Mouse (Mus musculus): ENCODE results near the gene Gm8453. TPM values are rescaled to one million over a fixed set of nuclear protein-coding genes. Genes with fewer than 3 reads are reported as not detected.
"Not testable (repeated sequence)": the region's sequence is repeated elsewhere in the genome, so short reads cannot be mapped to it uniquely, and the experiment has no call there.

The Gm8453 gene
- total RNA-seq (2015; ENCODE audit: low replicate concordance) (not detected in 2 replicates), total RNA-seq (2017; ENCODE audit: low replicate concordance) (not detected in 2 replicates)

- not testable (repeated sequence) for ATAC-seq (replicated peaks; ENCODE audit: low FRiP score, poor library complexity, severe bottlenecking)
Measured at GRCm38 (mm10) chr7:22229384-22229783, at the start of gene Gm8453. Gm8453 (minus strand) TSS chr7:22229484.

DNA sequence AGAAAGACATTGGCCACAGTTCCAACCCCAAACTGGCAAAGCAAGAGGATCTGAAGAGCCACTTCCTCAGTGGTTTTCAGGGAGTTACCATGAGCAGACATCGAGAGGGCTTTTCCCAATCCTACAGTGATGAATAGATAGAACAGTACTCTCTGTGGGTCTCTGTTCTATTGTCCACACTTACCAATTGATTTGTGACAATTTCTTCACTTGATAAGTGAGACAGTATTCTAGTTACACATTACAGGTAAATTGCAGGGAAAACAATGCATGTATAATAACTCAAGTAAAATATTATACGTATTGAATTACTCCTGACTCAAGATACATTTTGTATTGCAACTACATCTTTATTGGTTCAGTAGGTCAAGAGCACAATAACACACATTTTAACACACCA is 28.1 kb downstream of the Gm8453 start, which contains the start of gene Gm8653:
Gene Gm8653, minus strand, starts transcription at position 101 of the 400 bp plus-strand sequence.
- ATAC-seq (replicated peaks; ENCODE audit: low FRiP score, poor library complexity, severe bottlenecking), result not testable (repeated sequence)

DNA sequence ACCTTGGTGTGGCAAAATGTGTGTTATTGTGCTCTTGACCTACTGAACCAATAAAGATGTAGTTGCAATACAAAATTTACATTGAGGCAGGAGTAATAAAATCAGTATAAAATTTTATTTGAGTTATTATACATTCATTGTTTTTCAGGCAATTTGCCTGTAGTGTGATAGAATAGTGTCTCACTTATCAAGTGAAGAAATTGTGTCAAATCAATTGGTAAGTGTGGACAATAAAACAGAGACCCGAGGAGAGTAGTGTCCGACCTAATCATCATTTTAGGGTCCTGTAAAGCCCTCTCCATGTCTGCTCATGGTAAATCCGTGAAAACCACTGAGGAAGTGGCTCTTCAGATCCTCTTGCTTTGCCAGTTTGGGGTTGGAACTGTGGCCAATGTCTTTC is 40.2 kb downstream of the Gm8453 start, which contains the start of gene Vmn1r143:
Gene Vmn1r143, plus strand, starts transcription at position 301 of the 400 bp plus-strand sequence.
- not testable (repeated sequence) for ATAC-seq (replicated peaks; ENCODE audit: low FRiP score, poor library complexity, severe bottlenecking)

Other genes with a start within 250 kb of the Gm8453 start
- not detected in 2 replicates for gene Vmn1r137, start 234.9 kb downstream of the Gm8453 start, total RNA-seq (2015; ENCODE audit: low replicate concordance)
- not detected in 2 replicates for gene Vmn1r137, start 234.9 kb downstream of the Gm8453 start, total RNA-seq (2017; ENCODE audit: low replicate concordance)
- not detected in 2 replicates for gene Vmn1r138, start 200.6 kb downstream of the Gm8453 start, total RNA-seq (2015; ENCODE audit: low replicate concordance)
- gene Vmn1r138, start 200.6 kb downstream of the Gm8453 start, total RNA-seq (2017; ENCODE audit: low replicate concordance), result not detected in 2 replicates
- gene Gm6176, start 173.2 kb downstream of the Gm8453 start, total RNA-seq (2015; ENCODE audit: low replicate concordance), result not detected in 2 replicates
- gene Gm6176, start 173.2 kb downstream of the Gm8453 start, total RNA-seq (2017; ENCODE audit: low replicate concordance), result not detected in 2 replicates
- not detected in 2 replicates for gene Vmn1r139, start 160.4 kb downstream of the Gm8453 start, total RNA-seq (2015; ENCODE audit: low replicate concordance)
- gene Vmn1r139, start 160.4 kb downstream of the Gm8453 start, total RNA-seq (2017; ENCODE audit: low replicate concordance), result not detected in 2 replicates
- not detected in 2 replicates for gene Gm16451, start 111.2 kb downstream of the Gm8453 start, total RNA-seq (2015; ENCODE audit: low replicate concordance)
- gene Gm16451, start 111.2 kb downstream of the Gm8453 start, total RNA-seq (2017; ENCODE audit: low replicate concordance), result not detected in 2 replicates
- not detected in 2 replicates for gene Gm10666, start 94.7 kb downstream of the Gm8453 start, total RNA-seq (2015; ENCODE audit: low replicate concordance)
- not detected in 2 replicates for gene Gm10666, start 94.7 kb downstream of the Gm8453 start, total RNA-seq (2017; ENCODE audit: low replicate concordance)
- not detected in 2 replicates for gene Vmn1r142, start 65.4 kb downstream of the Gm8453 start, total RNA-seq (2015; ENCODE audit: low replicate concordance)
- gene Vmn1r142, start 65.4 kb downstream of the Gm8453 start, total RNA-seq (2017; ENCODE audit: low replicate concordance), result not detected in 2 replicates
- not detected in 2 replicates for gene Vmn1r143, start 40.1 kb downstream of the Gm8453 start, total RNA-seq (2015; ENCODE audit: low replicate concordance)
- not detected in 2 replicates for gene Vmn1r143, start 40.1 kb downstream of the Gm8453 start, total RNA-seq (2017; ENCODE audit: low replicate concordance)
- gene Gm8653, start 28.2 kb downstream of the Gm8453 start, total RNA-seq (2015; ENCODE audit: low replicate concordance), result not detected in 2 replicates
- gene Gm8653, start 28.2 kb downstream of the Gm8453 start, total RNA-seq (2017; ENCODE audit: low replicate concordance), result not detected in 2 replicates
- gene Gm4187, start 100.2 kb upstream of the Gm8453 start, total RNA-seq (2015; ENCODE audit: low replicate concordance), result not detected in 2 replicates
- gene Gm4187, start 100.2 kb upstream of the Gm8453 start, total RNA-seq (2017; ENCODE audit: low replicate concordance), result not detected in 2 replicates
- not detected in 2 replicates for gene Gm8660, start 141.6 kb upstream of the Gm8453 start, total RNA-seq (2015; ENCODE audit: low replicate concordance)
- not detected in 2 replicates for gene Gm8660, start 141.6 kb upstream of the Gm8453 start, total RNA-seq (2017; ENCODE audit: low replicate concordance)
- gene Vmn1r148, start 184.1 kb upstream of the Gm8453 start, total RNA-seq (2015; ENCODE audit: low replicate concordance), result not detected in 2 replicates
- gene Vmn1r148, start 184.1 kb upstream of the Gm8453 start, total RNA-seq (2017; ENCODE audit: low replicate concordance), result not detected in 2 replicates
- not detected in 2 replicates for gene Vmn1r149, start 208.7 kb upstream of the Gm8453 start, total RNA-seq (2015; ENCODE audit: low replicate concordance)
- not detected in 2 replicates for gene Vmn1r149, start 208.7 kb upstream of the Gm8453 start, total RNA-seq (2017; ENCODE audit: low replicate concordance)
- not detected in 2 replicates for gene Gm10665, start 234.6 kb upstream of the Gm8453 start, total RNA-seq (2015; ENCODE audit: low replicate concordance)
- not detected in 2 replicates for gene Gm10665, start 234.6 kb upstream of the Gm8453 start, total RNA-seq (2017; ENCODE audit: low replicate concordance)